Mouse (Mus musculus): Measurements from ENCODE around the gene Ctnna3. TPM values are rescaled to one million over a fixed set of nuclear protein-coding genes. Genes with fewer than 3 reads are reported as not detected.
A peak's percentile ranks its signal among the peaks of the same experiment; 100 is the strongest.

The Ctnna3 gene
- polyA plus RNA-seq, 2 experiments: 0.03 TPM; not detected in 1

- Histone ChIP-seq H3K4me2 (ENCODE audit: low read depth) (no peak overlapping the region), H3K9ac (replicated peaks) (no peak overlapping the region), H3K9me3 (ENCODE audit: control insufficient read depth, low read length) (no peaks in the 10 kb centered on the region), H3K27me3 (ENCODE audit: control insufficient read depth, insufficient read depth, low read length) (no peaks in the 10 kb centered on the region), H3K4me1 (replicated peaks; ENCODE audit: control insufficient read depth in 2 of 2, insufficient read depth in 2 of 2, low read length in 1 of 2) (no peaks in the 10 kb centered on the region), H3K36me3 (replicated peaks; ENCODE audit: control insufficient read depth, insufficient read depth, low read depth) (no peaks in the 10 kb centered on the region), H3K4me3 (ENCODE audit: insufficient read depth in 1 of 2, low read depth in 2 of 2, low read length in 2 of 2) (no peak overlapping the region), H3K27ac (no peak overlapping the region)
- DNase-seq (ENCODE audit: low read depth in 3 of 3, low spot score in 3 of 3) (no peak), ATAC-seq (ENCODE audit: insufficient read depth) (no peak)
- TF ChIP-seq CTCF (IDR thresholded peaks at IDR 0.05; ENCODE audit: low read depth) (no peak), EP300 (IDR thresholded peaks at IDR 0.05; ENCODE audit: low read depth) (no peak)
- WGBS (ENCODE audit: insufficient replicate concordance): 81% methylated on average over 9 of the region's 9 CpGs
Measured at GRCm38 (mm10) chr10:63652887-63653286, 223.0 kb downstream of the Ctnna3 start.

DNA sequence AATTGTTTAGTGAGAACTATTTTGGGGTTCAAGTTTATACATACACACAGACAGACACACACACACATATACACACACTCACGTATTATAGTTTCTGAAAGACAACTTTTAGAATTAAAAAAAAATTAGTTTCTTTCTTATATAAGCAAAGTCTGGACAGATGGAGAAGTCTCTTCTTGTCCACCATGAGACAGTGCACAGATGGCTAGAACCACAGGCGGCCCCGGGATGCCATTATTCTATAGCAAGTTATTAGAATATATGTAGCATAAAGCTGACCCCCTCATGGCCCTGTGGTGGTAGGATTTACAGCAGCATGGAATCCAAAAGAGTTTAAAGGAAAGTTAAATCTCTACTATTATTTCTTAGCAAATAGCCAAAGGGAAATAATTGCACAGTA is 223.7 kb downstream of the Ctnna3 start:
- Histone ChIP-seq H3K4me1 (replicated peaks; ENCODE audit: control insufficient read depth in 2 of 2, insufficient read depth in 2 of 2, low read length in 1 of 2) (no peaks in the 10 kb centered on the region), H3K4me2 (ENCODE audit: low read depth) (no peak overlapping the region), H3K27ac (no peak overlapping the region), H3K36me3 (replicated peaks; ENCODE audit: control insufficient read depth, insufficient read depth, low read depth) (no peaks in the 10 kb centered on the region), H3K4me3 (ENCODE audit: insufficient read depth in 1 of 2, low read depth in 2 of 2, low read length in 2 of 2) (no peak overlapping the region), H3K9me3 (ENCODE audit: control insufficient read depth, low read length) (no peaks in the 10 kb centered on the region), H3K9ac (replicated peaks) (no peak overlapping the region), H3K27me3 (ENCODE audit: control insufficient read depth, insufficient read depth, low read length) (no peaks in the 10 kb centered on the region)
- no peak for ATAC-seq (ENCODE audit: insufficient read depth)
- no peak for TF ChIP-seq CTCF (IDR thresholded peaks at IDR 0.05; ENCODE audit: low read depth)
- TF ChIP-seq EP300 (IDR thresholded peaks at IDR 0.05; ENCODE audit: low read depth): no peak
- WGBS (ENCODE audit: insufficient replicate concordance): 73% methylated on average over 3 of the region's 3 CpGs
- DNase-seq (ENCODE audit: low read depth in 3 of 3, low spot score in 3 of 3): no peak

GRCm38 (mm10) chr10:63654560-63654959 is 224.7 kb downstream of the Ctnna3 start:
- TF ChIP-seq CTCF (IDR thresholded peaks at IDR 0.05; ENCODE audit: low read depth) (no peak; the same call in 1 of the 2 replicates), EP300 (IDR thresholded peaks at IDR 0.05; ENCODE audit: low read depth) (no peak)
- no peaks in the 10 kb centered on the region for H3K27me3 ChIP-seq (ENCODE audit: control insufficient read depth, insufficient read depth, low read length)
- 63% methylated on average over 5 of the region's 5 CpGs for WGBS (ENCODE audit: insufficient replicate concordance)
- ATAC-seq (ENCODE audit: insufficient read depth): no peak
- no peaks in the 10 kb centered on the region for H3K9me3 ChIP-seq (ENCODE audit: control insufficient read depth, low read length)
- H3K27ac ChIP-seq: no peak overlapping the region
- no peaks in the 10 kb centered on the region for H3K4me1 ChIP-seq (replicated peaks; ENCODE audit: control insufficient read depth in 2 of 2, insufficient read depth in 2 of 2, low read length in 1 of 2)
- H3K4me2 ChIP-seq (ENCODE audit: low read depth): no peak overlapping the region
- DNase-seq (ENCODE audit: low read depth in 3 of 3, low spot score in 3 of 3): no peak
- H3K9ac ChIP-seq (replicated peaks): no peak overlapping the region
- H3K4me3 ChIP-seq (ENCODE audit: insufficient read depth in 1 of 2, low read depth in 2 of 2, low read length in 2 of 2): no peak overlapping the region
- H3K36me3 ChIP-seq (replicated peaks; ENCODE audit: control insufficient read depth, insufficient read depth, low read depth): no peaks in the 10 kb centered on the region

DNA sequence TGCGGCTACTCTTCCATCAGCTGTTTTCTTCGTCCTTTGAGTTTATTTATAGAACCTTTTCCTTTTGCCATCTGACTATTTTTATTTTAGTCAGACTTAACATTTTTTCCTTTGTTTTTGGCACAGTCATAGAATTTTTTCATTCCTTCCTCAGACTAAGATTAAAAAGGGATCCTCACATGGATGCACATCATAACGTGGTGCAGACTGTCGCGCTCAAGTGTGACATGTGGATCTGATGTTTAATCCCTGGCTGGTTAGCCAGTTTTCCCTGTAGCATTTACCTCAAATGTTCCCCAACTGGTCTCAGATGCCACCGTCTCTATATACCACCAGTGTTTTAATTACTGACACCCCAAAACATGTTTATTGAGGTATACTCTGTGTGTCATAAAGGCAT is 246.4 kb downstream of the Ctnna3 start:
- no peak for ATAC-seq (ENCODE audit: insufficient read depth)
- H3K27me3 ChIP-seq (ENCODE audit: control insufficient read depth, insufficient read depth, low read length): no peaks in the 10 kb centered on the region
- no peaks in the 10 kb centered on the region for H3K4me1 ChIP-seq (replicated peaks; ENCODE audit: control insufficient read depth in 2 of 2, insufficient read depth in 2 of 2, low read length in 1 of 2)
- DNase-seq (ENCODE audit: low read depth in 3 of 3, low spot score in 3 of 3): no peak
- H3K27ac ChIP-seq: no peak overlapping the region
- 73% methylated on average over 6 of the region's 6 CpGs for WGBS (ENCODE audit: insufficient replicate concordance)
- H3K4me2 ChIP-seq (ENCODE audit: low read depth): no peak overlapping the region
- no peak overlapping the region for H3K9ac ChIP-seq (replicated peaks)
- no peak overlapping the region for H3K4me3 ChIP-seq (ENCODE audit: insufficient read depth in 1 of 2, low read depth in 2 of 2, low read length in 2 of 2)
- TF ChIP-seq EP300 (IDR thresholded peaks at IDR 0.05; ENCODE audit: low read depth) (no peak), CTCF (IDR thresholded peaks at IDR 0.05; ENCODE audit: low read depth) (no peak)
- no peaks in the 10 kb centered on the region for H3K9me3 ChIP-seq (ENCODE audit: control insufficient read depth, low read length)
- H3K36me3 ChIP-seq (replicated peaks; ENCODE audit: control insufficient read depth, insufficient read depth, low read depth): no peaks in the 10 kb centered on the region

DNA sequence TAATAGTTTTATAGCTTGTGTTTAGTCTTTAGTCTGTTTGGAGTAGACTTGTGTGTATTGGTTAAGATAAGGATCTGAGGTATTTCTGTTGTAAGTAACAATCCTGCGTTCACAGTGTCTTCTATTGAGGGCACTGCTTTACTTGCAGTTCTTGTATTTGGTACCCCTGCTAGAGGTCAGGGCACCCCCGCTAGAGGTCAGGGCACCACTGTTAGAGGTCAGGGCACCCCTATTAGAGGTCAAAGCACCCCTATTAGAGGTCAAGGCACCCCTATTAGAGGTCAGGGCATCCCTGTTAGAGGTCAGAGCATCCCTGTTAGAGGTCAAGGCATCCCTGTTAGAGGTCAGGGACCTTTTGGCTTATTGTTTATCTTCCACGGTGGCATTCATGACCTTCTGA is 259.3 kb downstream of the Ctnna3 start:
- Histone ChIP-seq H3K27me3 (ENCODE audit: control insufficient read depth, insufficient read depth, low read length) (no peaks in the 10 kb centered on the region), H3K9me3 (ENCODE audit: control insufficient read depth, low read length) (no peaks in the 10 kb centered on the region), H3K36me3 (replicated peaks; ENCODE audit: control insufficient read depth, insufficient read depth, low read depth) (no peaks in the 10 kb centered on the region), H3K4me3 (ENCODE audit: insufficient read depth in 1 of 2, low read depth in 2 of 2, low read length in 2 of 2) (no peak overlapping the region), H3K4me2 (ENCODE audit: low read depth) (no peak overlapping the region), H3K4me1 (replicated peaks; ENCODE audit: control insufficient read depth in 2 of 2, insufficient read depth in 2 of 2, low read length in 1 of 2) (0 out of 4 replicates have a peak, but pooled peaks cover 0 to 2% of the 10 kb centered on the region in 2 experiments), H3K27ac (no peak overlapping the region), H3K9ac (replicated peaks) (no peak overlapping the region)
- ATAC-seq (ENCODE audit: insufficient read depth) (peak; percentile 39), DNase-seq (ENCODE audit: low read depth in 3 of 3, low spot score in 3 of 3) (peak in 2 of 3 experiments; percentile 1 to 3)
- 40% methylated on average over 3 of the region's 3 CpGs for WGBS (ENCODE audit: insufficient replicate concordance)
- no peak for TF ChIP-seq CTCF (IDR thresholded peaks at IDR 0.05; ENCODE audit: low read depth)
- TF ChIP-seq EP300 (IDR thresholded peaks at IDR 0.05; ENCODE audit: low read depth): no peak
